In the genomic region with DNA sequence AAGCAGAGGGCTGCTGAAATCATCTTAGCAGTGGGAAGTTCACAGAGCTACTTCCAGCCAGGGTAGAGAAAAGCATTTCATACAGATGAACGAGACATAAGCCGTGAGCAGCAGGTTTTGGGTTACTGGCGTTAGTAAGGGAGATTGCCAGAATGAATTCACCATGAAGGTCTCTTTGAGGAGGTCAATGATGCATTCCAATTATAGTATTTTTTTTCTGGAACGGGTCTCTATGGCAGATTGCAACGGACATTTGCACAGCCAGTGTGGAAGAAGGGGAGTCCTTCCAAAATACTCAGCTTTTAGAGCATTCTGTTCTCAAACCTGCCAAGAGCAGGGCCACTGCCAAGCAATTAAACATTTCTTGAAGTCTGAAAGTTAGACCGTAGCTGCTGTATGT, we compare ENCODE assay signal across 12 mouse cellular contexts.
DNase-seq lines count a peak whose midpoint lies in the region; TF ChIP-seq lines count a peak whose summit lies in the region.
"Had no signal": no experiment of that assay in that cellular context is flagged by ENCODE, and none has a peak within 500 bp of the region (broad histone marks: within the 10 kb centered on the region; RNA-seq: fewer than 3 reads in every experiment).

No protein-coding gene starts in this region.

- 84% methylated on average over 6 of the region's 6 CpGs for WGBS in heart, embryonic 10.5 days
- WGBS in thymus, adult 2 months: 92% methylated on average over 6 of the region's 6 CpGs

- H3K27me3 ChIP-seq in heart, embryonic 10.5 days (ENCODE audit: insufficient read depth, poor library complexity, severe bottlenecking): no peaks in the 10 kb centered on the region
- no peaks in the 10 kb centered on the region for H3K27me3 ChIP-seq in thymus, adult 2 months (ENCODE audit: control insufficient read depth, insufficient read depth, low read length)
- H3K27me3 ChIP-seq: hindbrain, embryonic 12.5 days; liver, embryonic 13.5 days had no signal

- H3K4me3 ChIP-seq in heart, embryonic 10.5 days: no peak overlapping the region
- H3K4me3 ChIP-seq in thymus, adult 2 months (ENCODE audit: control insufficient read depth, insufficient read depth, low read length): no peak overlapping the region
- H3K4me3 ChIP-seq: hindbrain, embryonic 12.5 days; liver, embryonic 13.5 days had no signal

- no peak for TF ChIP-seq CTCF in thymus, adult 2 months (IDR thresholded peaks at IDR 0.05; ENCODE audit: borderline replicate concordance, control insufficient read depth, extremely low read depth, insufficient read depth, low read length, poor library complexity)

- no peaks in the 10 kb centered on the region for H3K9me3 ChIP-seq in heart, embryonic 10.5 days
- H3K9me3 ChIP-seq: hindbrain, embryonic 12.5 days; liver, embryonic 13.5 days had no signal

- no peaks in the 10 kb centered on the region for H3K36me3 ChIP-seq in heart, embryonic 10.5 days
- no peaks in the 10 kb centered on the region for H3K36me3 ChIP-seq in thymus, adult 2 months (ENCODE audit: control insufficient read depth, insufficient read depth, low read length)
- H3K36me3 ChIP-seq: hindbrain, embryonic 12.5 days; liver, embryonic 13.5 days had no signal

- no peak overlapping the region for H3K27ac ChIP-seq in heart, embryonic 10.5 days
- no peak overlapping the region for H3K27ac ChIP-seq in thymus, adult 2 months (ENCODE audit: control insufficient read depth, insufficient read depth, low read length)
- H3K27ac ChIP-seq: hindbrain, embryonic 12.5 days; kidney, postnatal 0 days; liver, embryonic 13.5 days had no signal

- H3K4me1 ChIP-seq in heart, embryonic 10.5 days: no peaks in the 10 kb centered on the region
- H3K4me1 ChIP-seq in thymus, adult 2 months (replicated peaks; ENCODE audit: control insufficient read depth, insufficient read depth, low read length): no peaks in the 10 kb centered on the region
- H3K4me1 ChIP-seq: hindbrain, embryonic 12.5 days; liver, embryonic 13.5 days had no signal

- TF ChIP-seq POLR2A in thymus, adult 2 months (IDR thresholded peaks at IDR 0.05; ENCODE audit: control insufficient read depth, extremely low read depth, insufficient read depth, low read length, poor library complexity): no peak

- peak; percentile 2 for DNase-seq in right cerebral cortex, adult 18-20 months
- DNase-seq in right cerebral cortex, postnatal 36 days (ENCODE audit: low spot score in 2 of 2): no peak
- DNase-seq in cerebellum, postnatal 14 days: peak; percentile 79 to 84
- DNase-seq in layer of hippocampus, postnatal 10 days (ENCODE audit: low spot score in 2 of 2): peak; percentile 43 to 59
- no peak for DNase-seq in urinary bladder, postnatal 10 days (ENCODE audit: low spot score)
- DNase-seq in heart, embryonic 10.5 days (ENCODE audit: low spot score): no peak
- no peak for DNase-seq in thymus, adult 2 months
- DNase-seq: liver, embryonic 13.5 days; lung, postnatal 4 days; thymus, postnatal 36 days had no signal

Comparison
In these comparisons a context has a peak if more than half of its experiments do, and no peak if none do; other contexts are left out.
1. DNase-seq: peak in right cerebral cortex, adult 18-20 months (single experiment), cerebellum, postnatal 14 days (2 of 2) and layer of hippocampus, postnatal 10 days (2 of 2); none in right cerebral cortex, postnatal 36 days (0 of 2), urinary bladder, postnatal 10 days (single experiment), heart, embryonic 10.5 days (single experiment) and thymus, adult 2 months (single experiment).